Mouse (Mus musculus) brain, embryonic 14.5 days (tissue): ENCODE data around the gene Bmp6. TPM values are rescaled to one million over a fixed set of nuclear protein-coding genes. Genes with fewer than 3 reads are reported as not detected.

Source experiments
- DNase-seq: peaks from one replicate; pipeline ENCODE4 v3.0.0-alpha.2; 2011; ENCODE audit warnings: low read depth
- CTCF ChIP-seq: fragments of 200-500 bp; IDR thresholded peaks from 2 replicates; pipeline ENCODE4 v1.5.1; 2012; ENCODE audit warnings: inconsistent platforms, mild to moderate bottlenecking, moderate library complexity, borderline replicate concordance; ENCODE audit not compliant: insufficient read depth, insufficient read length; ENCODE audit errors: extremely low read depth
- POLR2A ChIP-seq: fragments of 200-500 bp; IDR thresholded peaks from 2 replicates; pipeline ENCODE4 v1.6.1; 2012; ENCODE audit warnings: mild to moderate bottlenecking, inconsistent platforms, borderline replicate concordance; ENCODE audit not compliant: poor library complexity, insufficient read depth, insufficient read length, severe bottlenecking; ENCODE audit errors: extremely low read depth
- polyA plus RNA-seq: library from polyadenylated mRNA; depleted of rRNA; stranded (reverse); fragments of >200 nt; gene quantifications from 2 replicates; pipeline ENCODE4 v1.2.3, GENCODE M21; 2012

Bmp6 gene
- polyA plus RNA-seq, 1 experiment = 12.8 TPM

DNA sequence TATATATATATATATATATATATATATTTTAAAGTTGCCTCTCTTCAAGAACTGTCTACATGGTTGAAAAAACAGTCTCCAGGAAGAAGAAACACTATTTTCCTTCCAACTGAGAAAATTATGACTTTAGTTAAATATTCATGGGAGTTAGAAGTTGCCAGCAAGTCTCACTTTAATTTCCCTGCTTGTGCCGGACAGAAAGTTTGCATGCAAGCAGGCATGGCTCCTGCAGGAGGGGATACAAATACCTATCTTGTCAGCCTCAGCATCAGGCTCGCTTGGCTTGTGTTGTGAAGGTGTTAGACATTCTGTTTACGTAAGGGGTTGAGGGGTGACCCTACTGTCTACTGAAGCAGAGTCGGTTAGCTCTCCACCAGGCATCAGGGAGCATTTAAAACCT is 17.8 kb downstream of the Bmp6 start:
- DNase-seq = no peak
- TF ChIP-seq CTCF (no peak), POLR2A (no peak)

DNA sequence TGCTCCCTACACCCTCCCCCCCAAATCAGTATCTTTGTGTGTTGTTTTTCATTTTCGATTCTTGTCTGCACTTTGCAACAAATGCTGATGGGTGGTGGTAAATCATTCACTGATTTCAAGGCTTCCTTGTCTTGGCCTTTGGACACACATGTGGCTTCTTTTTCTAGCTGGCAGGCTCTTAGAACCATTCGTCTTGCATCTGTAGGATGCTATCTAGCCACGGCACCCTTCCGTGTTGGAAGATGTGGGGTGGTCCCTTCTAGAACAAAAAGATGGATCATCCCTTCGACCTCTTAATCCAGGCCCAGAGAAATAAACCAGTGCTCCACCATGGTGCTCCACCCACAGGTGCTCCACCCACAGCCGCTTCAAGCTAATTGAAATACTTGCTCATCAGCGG is 19.0 kb downstream of the Bmp6 start:
- no peak for DNase-seq
- TF ChIP-seq CTCF (no peak), POLR2A (no peak)

DNA sequence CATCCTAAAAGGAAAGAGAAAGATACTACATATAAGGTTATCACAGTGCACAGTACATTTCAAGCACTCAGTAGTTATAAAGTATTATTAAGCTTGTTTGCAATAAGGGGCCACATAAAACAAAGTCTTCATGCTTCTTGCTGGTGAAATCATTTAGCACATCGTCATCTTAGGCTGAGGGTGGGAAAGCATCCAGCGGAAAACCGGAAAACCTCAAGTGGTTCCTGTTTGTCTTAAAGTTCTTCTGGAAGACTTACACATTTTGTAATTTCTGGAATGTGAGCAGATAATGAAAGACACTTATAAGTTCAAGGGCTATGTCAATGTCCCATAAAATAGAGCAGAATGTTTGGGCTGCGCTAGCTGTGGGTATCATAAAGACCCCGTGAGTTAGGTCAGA is 24.7 kb downstream of the Bmp6 start:
- DNase-seq = no peak
- TF ChIP-seq POLR2A (no peak), CTCF (no peak)

DNA sequence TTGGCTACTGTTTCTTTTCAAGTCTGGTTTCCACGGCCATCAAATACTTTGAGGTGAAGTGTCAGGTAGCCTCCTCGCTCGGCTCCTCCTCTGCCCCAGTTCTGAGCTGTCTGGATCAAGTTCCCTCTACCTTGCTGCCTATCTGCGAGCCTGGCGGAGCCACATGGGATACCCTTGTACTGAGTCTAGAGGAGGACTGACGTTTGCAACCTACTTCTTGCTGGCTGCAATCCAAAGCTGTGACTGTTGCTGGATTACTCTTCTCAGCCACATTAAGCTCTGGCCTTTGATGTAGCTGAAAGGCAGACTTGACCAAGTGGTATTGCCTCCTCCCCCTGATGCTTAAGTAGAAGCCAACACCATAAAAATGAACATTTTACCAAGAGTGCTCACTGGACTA is 31.2 kb downstream of the Bmp6 start:
- peak; percentile 36 for DNase-seq
- TF ChIP-seq CTCF (no peak), POLR2A (no peak)

DNA sequence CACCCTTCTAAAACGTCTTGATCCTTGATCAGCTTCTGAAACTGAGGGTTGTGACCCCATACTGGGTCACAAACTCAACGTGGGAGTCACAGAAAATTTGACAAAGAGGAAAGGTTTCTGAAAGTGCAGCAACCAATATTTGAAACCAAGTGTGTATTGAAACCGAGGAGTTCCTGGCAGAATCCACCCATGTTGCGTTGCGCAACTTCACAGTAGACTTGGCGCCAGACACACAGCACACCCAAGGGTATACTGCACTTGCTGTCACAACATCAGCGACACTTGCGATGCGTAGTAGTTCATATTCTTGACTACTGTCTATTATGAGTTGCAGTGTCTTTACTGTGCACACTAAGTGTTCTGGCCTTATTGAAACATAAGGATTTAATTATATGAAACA is 32.4 kb downstream of the Bmp6 start:
- TF ChIP-seq POLR2A (no peak), CTCF (no peak)
- peak; percentile 15 for DNase-seq

DNA sequence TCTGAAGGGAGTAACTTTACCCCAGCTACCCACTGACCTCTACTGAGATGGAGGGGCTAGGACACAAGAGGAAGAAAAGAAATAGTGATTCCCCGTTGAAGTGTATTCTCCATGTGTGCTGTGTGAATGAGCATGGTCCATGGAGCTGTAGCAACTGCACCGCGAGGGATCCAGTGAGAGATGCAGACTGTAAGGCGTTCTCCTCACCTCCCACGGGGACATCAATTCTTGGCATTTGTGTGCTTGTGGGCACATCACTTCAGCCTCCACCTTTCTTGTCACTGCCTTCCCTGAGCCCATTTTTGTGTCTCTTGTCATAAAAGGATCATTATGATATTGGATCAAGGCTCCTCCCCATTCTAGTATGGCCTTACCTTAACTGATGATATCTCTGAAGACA is 34.9 kb downstream of the Bmp6 start:
- TF ChIP-seq POLR2A = no peak
- no peak for TF ChIP-seq CTCF
- DNase-seq = no peak

DNA sequence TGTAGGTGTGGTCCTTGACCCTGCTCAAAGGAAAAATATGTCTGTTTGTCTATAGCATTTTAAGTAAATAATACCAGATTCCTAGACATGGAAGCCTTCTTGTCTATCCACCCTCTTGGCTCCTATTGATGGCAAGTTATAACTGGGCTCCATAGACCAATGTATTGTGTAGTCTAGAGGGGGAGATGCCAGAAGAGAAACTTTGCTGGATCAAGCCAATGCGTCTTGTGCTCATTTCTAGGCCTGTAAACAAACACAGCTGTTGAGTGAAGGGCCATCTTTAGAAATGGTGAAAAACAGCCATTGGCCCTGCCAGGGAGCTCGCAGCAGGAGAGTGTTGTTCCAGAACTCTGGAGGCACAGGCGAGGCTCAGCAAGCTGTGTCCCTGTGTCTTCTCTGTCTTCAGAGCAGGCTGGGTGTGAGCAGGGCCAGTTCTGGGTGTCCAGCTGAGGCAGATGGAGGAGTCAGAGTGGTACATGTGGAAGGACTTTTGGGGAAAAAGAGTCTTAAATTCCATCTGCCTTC is 41.2 kb downstream of the Bmp6 start:
- TF ChIP-seq POLR2A (no peak), CTCF (no peak)
- DNase-seq = no peak

DNA sequence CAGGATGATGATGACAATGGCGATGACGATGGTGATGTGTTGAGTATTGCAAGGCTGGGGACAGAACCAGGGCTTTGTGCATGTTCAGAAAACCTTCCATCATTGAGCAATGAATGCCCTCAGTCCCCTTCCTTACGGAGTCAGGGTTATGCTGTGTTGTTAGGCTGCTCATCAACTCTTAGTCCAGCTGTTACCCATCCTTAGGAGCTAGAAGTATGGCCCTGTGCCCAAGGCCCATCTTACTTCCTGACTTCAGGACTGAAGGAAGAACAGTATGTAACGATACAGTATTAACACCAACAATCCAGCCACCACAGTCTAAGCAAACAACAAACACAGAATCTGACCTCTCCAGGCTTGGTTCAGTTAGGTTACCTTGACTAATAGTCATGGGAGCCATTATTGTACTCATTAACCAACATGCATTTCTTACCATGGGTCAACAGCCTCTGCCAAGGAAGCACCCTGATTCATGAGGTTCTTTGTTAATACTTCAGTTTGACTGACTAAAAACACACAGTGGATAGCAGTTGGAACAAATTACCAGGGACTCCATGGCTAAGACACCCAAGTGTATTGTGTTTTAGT is 42.6 kb downstream of the Bmp6 start:
- no peak for DNase-seq
- TF ChIP-seq POLR2A (no peak), CTCF (no peak)

DNA sequence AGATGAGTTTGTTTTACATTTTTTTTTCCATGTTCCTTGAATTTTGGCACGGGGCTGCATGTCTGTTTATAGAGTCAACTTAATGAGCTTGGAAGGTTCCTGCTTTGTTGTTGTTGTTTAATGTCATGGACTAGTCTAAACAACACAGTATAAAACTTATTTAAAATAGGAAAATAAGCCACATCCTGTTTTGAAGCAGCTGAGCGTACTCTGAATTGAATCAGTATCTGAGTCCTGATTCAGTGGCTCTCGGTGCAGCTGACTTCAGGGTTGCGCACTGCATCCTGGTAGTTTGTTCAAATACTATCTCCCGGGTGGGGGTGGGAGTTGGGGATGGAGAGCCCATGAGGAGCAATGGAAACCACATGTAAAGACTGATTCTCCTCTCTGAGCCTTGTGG is 48.5 kb downstream of the Bmp6 start:
- no peak for DNase-seq
- TF ChIP-seq CTCF = no peak
- no peak for TF ChIP-seq POLR2A

DNA sequence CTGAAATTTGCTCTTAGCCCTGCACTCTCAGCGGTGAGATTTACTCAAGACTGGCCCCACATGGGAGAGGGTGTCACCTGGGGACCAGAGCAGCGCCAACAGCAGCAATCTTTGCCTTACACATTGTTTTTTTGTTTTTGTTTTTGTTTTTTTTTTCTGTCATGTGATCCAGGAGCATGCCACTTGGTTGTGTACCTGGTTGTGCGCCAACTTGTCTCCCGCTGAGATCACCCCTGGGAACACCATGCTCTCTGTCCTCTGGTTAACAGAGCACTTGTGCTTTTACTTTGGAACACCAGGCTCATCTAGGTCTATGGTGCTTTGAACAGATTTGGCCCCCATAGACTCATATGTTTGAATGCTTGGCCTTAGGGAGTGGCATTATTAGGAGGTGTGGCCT is 50.1 kb downstream of the Bmp6 start:
- DNase-seq = no peak
- no peak for TF ChIP-seq CTCF

DNA sequence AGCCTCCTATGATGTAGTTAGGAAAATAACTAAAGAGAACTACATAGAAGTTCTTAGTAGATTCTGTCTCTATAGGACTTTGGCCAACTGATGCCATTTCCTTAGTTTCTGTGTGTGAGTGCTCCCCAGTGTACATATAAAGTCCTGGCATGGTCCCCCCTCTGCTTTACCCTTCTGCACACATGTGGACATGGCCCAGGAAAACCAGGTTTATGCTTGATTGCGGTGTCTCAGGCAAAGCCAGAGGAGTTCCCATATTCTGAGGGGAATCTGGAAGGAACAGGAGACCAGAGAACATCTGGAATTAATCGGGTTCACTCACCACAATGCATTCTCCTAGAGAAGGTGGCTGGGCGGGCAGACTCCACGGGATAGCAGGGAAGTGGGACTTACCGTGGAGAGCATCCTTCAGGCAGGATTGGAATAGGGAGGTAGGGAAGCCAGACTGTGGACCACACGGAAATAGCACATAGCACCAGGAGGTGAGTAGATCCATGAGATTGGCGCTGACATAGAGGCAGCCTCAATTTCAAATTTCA is 52.2 kb downstream of the Bmp6 start:
- TF ChIP-seq CTCF = no peak
- TF ChIP-seq POLR2A = no peak
- no peak for DNase-seq

DNA sequence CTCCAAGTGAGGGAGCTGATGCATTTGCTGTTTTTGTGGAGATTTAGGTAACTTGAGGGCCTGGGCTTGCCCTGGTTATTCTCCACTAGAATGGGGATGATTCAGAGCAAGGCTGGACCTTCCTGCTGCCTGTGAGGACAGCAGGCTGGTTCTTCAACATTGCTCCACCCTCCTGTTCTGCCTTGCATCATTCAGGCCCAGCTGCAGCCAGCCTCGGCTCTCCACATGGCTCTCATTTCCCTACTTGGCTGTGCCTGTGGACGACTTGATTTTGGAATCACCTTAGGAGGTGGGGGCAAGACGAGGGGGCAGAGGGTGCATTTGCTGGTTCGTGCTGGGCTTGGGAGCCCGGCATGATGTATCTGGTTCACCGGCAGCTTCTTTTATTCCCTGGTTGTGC is 53.8 kb downstream of the Bmp6 start:
- no peak for DNase-seq
- TF ChIP-seq POLR2A = no peak
- no peak for TF ChIP-seq CTCF

DNA sequence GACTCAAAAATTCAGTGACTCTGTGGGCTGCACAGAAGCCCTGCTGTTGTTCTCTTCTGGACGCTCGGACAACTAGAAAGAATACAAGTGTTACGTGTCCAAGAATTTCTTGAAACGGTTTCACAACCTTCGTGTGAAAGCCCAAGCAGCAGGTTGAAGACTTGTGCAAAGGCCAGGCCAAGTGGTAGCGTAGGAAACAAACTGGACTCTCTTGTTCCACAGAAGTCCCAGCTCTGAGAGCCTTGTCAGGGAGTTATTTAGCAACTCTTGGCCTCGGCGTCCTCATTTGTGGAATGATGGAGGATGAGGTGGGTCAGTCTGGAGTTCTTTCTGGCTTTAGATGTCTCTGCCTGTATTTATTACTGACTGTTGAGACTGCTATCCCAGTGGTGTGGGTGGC is 55.8 kb downstream of the Bmp6 start:
- TF ChIP-seq POLR2A (no peak), CTCF (no peak)
- no peak for DNase-seq

DNA sequence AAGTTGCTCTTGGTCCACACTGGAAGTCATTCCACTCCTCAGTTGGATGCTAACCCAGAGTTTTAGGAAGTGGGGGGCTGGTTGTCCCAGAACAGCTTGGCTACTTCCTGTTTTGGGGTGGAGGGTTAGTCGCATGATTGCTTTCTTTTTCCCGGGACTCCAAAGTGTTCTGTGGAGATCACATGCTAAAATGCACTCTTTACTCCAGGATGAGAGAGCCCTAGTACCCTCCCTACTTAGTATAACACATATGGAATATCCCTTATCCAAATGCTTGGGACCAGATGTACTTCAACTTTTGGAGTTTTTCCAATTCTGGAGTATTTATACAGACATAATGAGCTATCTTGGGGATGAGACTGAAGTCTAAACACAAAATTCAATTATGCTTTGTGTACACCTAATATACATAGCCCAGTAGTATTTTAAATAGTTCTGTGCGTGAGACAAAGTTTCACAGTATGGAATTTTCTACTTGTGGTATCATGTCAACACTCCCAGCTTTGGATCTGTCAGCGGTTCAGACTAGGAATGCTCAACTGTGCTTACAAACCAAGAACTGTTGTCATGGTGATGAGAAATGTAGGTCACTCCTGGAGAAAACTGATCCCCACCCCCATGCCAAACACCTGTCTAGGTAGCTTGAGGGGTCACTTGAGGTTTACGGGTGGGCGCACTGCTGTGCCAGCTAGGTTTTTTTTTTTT is 62.9 kb downstream of the Bmp6 start:
- peak; percentile 46 for DNase-seq
- TF ChIP-seq POLR2A (no peak), CTCF (no peak)
